Mouse (Mus musculus) lung, postnatal 0 days (tissue): ENCODE data around the gene Il17c.

Experiments used
- CTCF ChIP-seq: IDR thresholded peaks from 2 replicates; pipeline ENCODE4 v1.5.1; 2016; ENCODE audit warnings: antibody characterized with exemption, mild to moderate bottlenecking
- EP300 ChIP-seq: IDR thresholded peaks from 2 replicates; pipeline ENCODE4 v1.6.1; 2016; ENCODE audit warnings: antibody characterized with exemption, mild to moderate bottlenecking, control low read depth

DNA sequence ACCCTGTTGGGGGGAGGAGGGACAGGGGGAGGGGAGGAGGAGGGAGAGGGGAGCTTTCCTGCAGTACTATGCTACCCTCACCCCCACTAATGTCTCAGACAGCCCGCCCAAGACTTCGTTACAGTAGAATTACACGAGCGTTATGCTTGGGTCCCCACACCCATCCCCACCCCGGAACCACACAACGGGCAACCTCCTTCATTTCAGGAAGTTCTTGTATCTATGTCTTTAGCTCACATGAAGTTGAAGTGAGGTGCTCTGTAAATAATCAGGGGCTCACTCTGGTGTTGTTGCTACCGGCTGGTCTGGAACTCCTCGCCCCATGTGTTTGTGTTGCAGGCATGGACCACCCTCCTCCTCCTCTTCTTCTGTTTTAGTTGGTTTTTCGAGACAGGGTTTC lies 6.3 kb downstream of the Il17c start:
- TF ChIP-seq EP300 (no peak), CTCF (no peak)
